Mouse (Mus musculus): ENCODE measurements at regions not wholly inside any gene's neighbourhood (a gene's known extent, or its start where the extent isn't known, plus 50 kb on each side); places are given as distances from the start of the nearest gene placed in this dataset.
"Not testable (repeated sequence)": the region's sequence is repeated elsewhere in the genome, so short reads cannot be mapped to it uniquely, and the experiment has no call there.

- DNase-seq, result no peak
Measured at GRCm38 (mm10) chr4:110038696-110039095, 60.8 kb downstream of the Dmrta2 start.

DNA sequence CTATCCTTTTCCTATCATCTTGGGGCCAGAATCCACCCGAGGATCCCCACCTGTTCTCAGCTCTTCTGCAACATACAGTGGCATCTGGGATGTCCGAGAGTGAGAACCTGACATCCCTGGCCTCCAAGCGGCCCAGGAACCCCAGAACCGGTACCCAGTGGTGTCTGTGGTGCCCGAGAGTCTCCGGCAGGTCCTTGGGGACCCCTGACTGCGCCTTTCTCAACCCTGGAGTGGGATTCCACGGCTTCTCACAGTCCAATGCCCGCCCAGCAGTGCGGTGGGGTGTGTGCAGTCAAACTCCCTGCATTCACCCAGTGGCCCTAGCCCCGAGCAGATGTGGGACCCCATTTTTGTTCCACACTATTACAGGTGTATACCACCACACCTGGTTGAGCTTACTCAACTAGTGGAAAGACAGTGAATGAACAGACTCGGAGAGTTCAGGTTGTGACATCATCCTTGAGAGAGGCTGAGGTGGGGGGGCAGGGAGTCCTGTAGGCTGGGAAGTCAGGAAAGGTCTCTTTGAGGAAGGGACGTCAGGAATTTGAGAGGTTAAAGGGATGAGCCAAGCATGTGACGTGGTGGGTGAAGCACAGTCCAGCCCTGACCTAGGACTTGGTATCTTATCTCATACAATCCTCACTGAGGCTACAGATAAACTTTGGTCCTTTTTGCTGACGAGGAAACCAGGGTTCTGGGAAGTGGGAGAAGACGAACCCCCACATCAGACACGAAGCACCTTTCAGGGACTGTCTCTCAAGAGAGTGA is 67.2 kb downstream of the Dmrta2 start:
- no peak for DNase-seq

- no peak for DNase-seq
Measured at GRCm38 (mm10) chr4:110045651-110046269, 67.9 kb downstream of the Dmrta2 start.

DNA sequence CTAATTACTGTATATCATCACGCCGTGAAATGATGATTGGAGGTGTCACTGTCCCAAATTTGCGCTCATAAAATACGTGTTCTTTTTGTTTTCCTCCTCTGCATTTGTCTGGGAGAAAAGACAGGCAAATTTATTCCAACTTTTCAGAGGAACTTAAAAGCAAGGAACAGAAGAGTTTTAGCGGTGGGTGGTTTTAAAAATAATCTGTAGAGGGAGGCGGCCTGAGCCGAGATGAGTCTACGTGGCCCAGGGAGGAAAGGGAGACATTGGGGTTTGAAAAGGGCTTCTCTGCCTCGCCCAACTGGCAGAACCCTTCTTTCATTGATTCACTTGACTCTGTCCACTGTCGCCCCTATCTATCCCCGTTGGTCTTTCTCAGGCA is 68.4 kb downstream of the Dmrta2 start:
- no peak for DNase-seq

GRCm38 (mm10) chr4:110050393-110051280 is 72.8 kb downstream of the Dmrta2 start:
- DNase-seq, result peak; percentile 58

- DNase-seq, result no peak
Measured at GRCm38 (mm10) chr4:110051281-110051665, 73.4 kb downstream of the Dmrta2 start.

DNA sequence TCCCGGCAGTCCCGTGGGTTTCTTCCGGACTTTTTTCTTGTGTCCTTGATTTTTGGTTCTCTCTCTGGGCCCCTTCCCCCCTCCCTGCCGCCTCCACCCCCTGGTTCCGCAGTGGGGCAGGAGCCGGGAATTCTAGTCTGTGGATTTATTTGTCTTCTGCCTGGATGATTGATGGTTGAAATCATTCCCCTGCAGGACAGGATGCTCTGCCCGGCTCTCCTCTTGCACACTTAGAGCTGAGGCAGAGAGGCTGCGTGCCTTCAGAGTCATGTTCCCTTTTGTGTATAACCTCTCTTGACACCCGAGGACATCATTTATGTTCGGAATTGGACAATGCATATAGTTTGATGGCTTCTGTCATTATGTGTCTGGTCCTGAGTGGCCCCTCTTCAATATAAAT is 74.0 kb downstream of the Dmrta2 start:
- DNase-seq, result no peak

- no peak for DNase-seq
Measured at GRCm38 (mm10) chr4:110052998-110053397, 75.1 kb downstream of the Dmrta2 start.

DNA sequence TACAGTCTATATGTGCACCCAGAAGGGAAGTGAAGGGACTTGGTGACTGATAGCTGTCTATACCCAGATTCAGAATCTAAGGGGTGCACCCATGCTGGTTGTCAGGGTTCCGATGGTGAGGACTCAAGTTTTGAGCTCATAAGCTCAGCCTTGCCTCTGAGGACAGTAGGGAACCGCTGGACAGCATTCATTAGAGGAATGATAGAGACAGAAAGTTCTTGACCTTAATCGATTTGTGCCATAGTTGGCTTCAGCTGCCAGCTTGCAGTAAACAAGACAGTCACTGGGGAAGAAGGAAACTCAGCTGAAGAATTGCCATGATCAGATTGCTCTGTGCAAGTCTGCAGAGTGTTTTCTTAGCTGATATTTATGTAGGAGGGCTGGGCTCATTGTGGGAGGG is 96.0 kb downstream of the Dmrta2 start:
- DNase-seq, result no peak

GRCm38 (mm10) chr4:110083371-110083770 is 105.5 kb downstream of the Dmrta2 start:
- peak; percentile 46 for DNase-seq

GRCm38 (mm10) chr4:110087570-110088247 is 109.9 kb downstream of the Dmrta2 start:
- DNase-seq, result no peak

GRCm38 (mm10) chr4:110093040-110093820 is 115.4 kb downstream of the Dmrta2 start:
- DNase-seq, result no peak

- DNase-seq, result no peak
Measured at GRCm38 (mm10) chr4:110094541-110094940, 116.7 kb downstream of the Dmrta2 start.

DNA sequence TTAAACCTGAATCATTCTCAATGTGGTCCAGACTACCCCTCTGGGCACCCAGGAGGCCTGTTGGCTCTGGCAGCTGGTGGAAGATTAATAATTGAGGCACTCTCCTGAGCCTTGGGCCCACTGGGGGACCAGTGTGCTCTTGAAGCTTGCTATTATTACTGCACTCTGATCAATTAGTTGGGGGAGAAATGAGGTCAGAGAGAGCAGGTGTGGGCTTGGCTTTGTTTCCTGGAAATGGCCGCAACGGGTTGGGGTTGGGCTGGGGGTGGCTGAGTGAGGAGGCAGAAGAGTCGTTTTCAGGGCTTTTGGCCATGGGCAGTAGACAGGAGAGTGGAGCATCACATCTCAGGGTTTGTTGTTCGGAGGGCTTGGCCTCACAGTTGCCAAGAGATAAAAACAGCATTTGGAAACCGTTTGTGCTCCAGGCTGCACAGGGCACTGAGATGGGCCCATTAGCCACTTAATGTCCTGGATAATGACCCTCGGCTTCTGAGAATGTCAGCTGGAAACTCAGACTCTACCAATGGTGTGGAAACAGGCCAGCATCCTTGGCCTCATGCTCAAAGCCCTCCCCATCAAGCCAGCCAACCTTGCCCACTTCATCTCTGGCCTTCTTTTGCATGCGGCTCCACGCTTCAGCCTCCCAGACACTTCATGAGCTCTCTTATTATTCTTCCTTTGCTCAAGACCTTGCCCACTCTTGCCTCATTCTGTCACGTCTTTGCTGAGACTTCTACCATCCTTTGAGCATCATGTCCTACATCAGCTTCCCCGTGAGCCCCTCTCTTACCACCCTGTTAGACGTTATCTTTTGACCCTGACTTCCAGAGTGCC is 118.1 kb downstream of the Dmrta2 start:
- DNase-seq, result no peak

GRCm38 (mm10) chr4:110104119-110104518 is 126.3 kb downstream of the Dmrta2 start:
- not testable (repeated sequence) for DNase-seq

- DNase-seq, result no peak
Measured at GRCm38 (mm10) chr4:110106620-110107243, 128.9 kb downstream of the Dmrta2 start.

GRCm38 (mm10) chr4:110119438-110119837 is 141.6 kb downstream of the Dmrta2 start:
- no peak for DNase-seq

DNA sequence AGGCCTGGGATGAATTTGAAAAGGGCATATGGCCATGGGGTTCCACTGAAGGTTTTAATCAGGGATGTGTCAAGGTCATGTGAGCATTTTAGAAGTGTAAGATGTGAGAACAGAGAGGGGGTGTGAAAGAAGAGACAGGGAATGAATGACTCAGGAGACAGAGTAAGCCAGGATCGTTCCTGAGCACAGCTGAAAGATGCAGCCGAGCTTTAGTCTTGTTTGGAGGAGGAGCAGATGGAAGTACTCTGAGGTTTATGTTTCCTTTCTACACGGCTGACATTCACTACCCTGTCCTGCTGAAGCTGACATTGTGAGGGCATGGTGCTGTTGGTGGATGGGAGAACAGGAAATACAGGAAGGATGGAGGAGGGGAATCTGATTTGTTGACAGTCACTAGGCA is 142.0 kb downstream of the Dmrta2 start:
- DNase-seq, result no peak

GRCm38 (mm10) chr4:110120761-110121160 is 142.9 kb downstream of the Dmrta2 start:
- no peak for DNase-seq

DNA sequence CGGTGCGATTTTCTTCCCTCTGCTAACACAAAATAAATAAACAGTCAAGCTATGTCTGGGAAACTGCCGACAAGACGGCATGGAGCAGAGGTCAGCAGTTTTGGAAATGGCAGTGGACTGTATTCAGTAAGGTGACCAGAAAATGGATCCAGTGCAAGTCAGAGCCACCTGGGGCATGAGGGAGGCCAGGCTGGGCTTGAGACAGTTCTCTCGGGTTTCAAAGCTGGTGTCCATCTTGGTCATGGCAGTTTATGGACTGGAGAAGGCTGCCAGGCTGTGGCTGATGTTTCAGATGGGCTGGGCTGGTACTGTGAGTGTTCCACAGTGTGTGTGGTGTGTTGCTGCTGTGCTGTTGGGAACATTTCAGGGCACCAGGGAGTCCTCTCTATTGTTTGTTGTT is 143.6 kb downstream of the Dmrta2 start:
- no peak for DNase-seq
